Mouse (Mus musculus): ENCODE data around the gene Vmn2r44.
"Not testable (repeated sequence)": the region's sequence is repeated elsewhere in the genome, so short reads cannot be mapped to it uniquely, and the experiment has no call there.

Vmn2r44 gene

GRCm38 (mm10) chr7:8383233-8383632 lies at the start of gene Vmn2r44:
Gene Vmn2r44, minus strand, starts transcription at chr7:8383333.
- DNase-seq (ENCODE audit: low spot score in 2 of 2), result not testable (repeated sequence)

- DNase-seq (ENCODE audit: low spot score in 2 of 2), result not testable (repeated sequence)
These were observed 25.3 kb downstream of the Vmn2r44 start for GRCm38 (mm10) chr7:8357879-8358278.
